ENCODE assay signal across 8 mouse cellular contexts in genomic region chr14:121579055-121579454, GRCm38 (mm10).
DNase-seq lines count a peak whose midpoint lies in the region; ATAC-seq lines count a peak whose summit lies in the region.

No protein-coding gene starts in this region.

- 0 out of 2 replicates have a peak, but pooled peaks cover 3% of the 10 kb centered on the region for H3K4me1 ChIP-seq in limb, embryonic 10.5 days
- H3K4me1 ChIP-seq in neural tube, embryonic 11.5 days (ENCODE audit: control insufficient read depth, insufficient read depth, low read length): no peaks in the 10 kb centered on the region

- no peaks in the 10 kb centered on the region for H3K27me3 ChIP-seq in limb, embryonic 10.5 days (ENCODE audit: low read depth, poor library complexity, severe bottlenecking)
- no peaks in the 10 kb centered on the region for H3K27me3 ChIP-seq in neural tube, embryonic 11.5 days (ENCODE audit: control insufficient read depth, insufficient read depth, low read length)

- no peaks in the 10 kb centered on the region for H3K36me3 ChIP-seq in limb, embryonic 10.5 days
- no peaks in the 10 kb centered on the region for H3K36me3 ChIP-seq in neural tube, embryonic 11.5 days (ENCODE audit: control insufficient read depth, insufficient read depth, low read length)

- no peak overlapping the region for H3K4me2 ChIP-seq in neural tube, embryonic 11.5 days (ENCODE audit: low read depth)

- H3K9ac ChIP-seq in neural tube, embryonic 11.5 days (ENCODE audit: low read length): no peak overlapping the region

- no peaks in the 10 kb centered on the region for H3K9me3 ChIP-seq in limb, embryonic 10.5 days (replicated peaks)
- no peaks in the 10 kb centered on the region for H3K9me3 ChIP-seq in neural tube, embryonic 11.5 days (ENCODE audit: control insufficient read depth, low read length)

- no peak for ATAC-seq in cerebellum, adult (ENCODE audit: insufficient number of reproducible peaks, low FRiP score, low TSS enrichment)
- ATAC-seq in neural tube, embryonic 11.5 days (ENCODE audit: insufficient read depth, low FRiP score, low TSS enrichment): no peak

- no peak overlapping the region for H3K4me3 ChIP-seq in limb, embryonic 10.5 days
- H3K4me3 ChIP-seq in neural tube, embryonic 11.5 days (ENCODE audit: low read depth, low read length): no peak overlapping the region

- peak; percentile 37 to 61 for DNase-seq in cerebellum, adult 18-20 months
- DNase-seq in right cerebral cortex, adult 2 months (ENCODE audit: low spot score in 2 of 2): peak; percentile 73 to 75
- no peak for DNase-seq in right cerebral cortex, adult 18-20 months
- peak; percentile 30 for DNase-seq in c-Kit-positive CD71-negative TER-119-negative erythroid progenitor cells, embryonic 14.5 days (ENCODE audit: low read depth)
- peak; percentile 69 for DNase-seq in heart, postnatal 4 days
- peak; percentile 77 for DNase-seq in limb, embryonic 10.5 days (ENCODE audit: low spot score)
- DNase-seq in neural tube, embryonic 11.5 days (ENCODE audit: low spot score): peak; percentile 69

- WGBS in limb, embryonic 10.5 days: 43% methylated on average over 3 of the region's 3 CpGs
- 41% methylated on average over 3 of the region's 3 CpGs for WGBS in neural tube, embryonic 11.5 days

- H3K27ac ChIP-seq in limb, embryonic 10.5 days: no peak overlapping the region
- H3K27ac ChIP-seq in neural tube, embryonic 11.5 days (ENCODE audit: low read depth, low read length): no peak overlapping the region
